Mouse (Mus musculus) gastrocnemius, adult 18-20 months (tissue): ENCODE measurements around the gene Slc25a20. TPM values are rescaled to one million over a fixed set of nuclear protein-coding genes. Genes with fewer than 3 reads are reported as not detected.

Experiments
- microRNA-seq: library from miRNA; unstranded; fragments of <30 nt; microRNA quantifications from one replicate; pipeline ENCODE4 v1.2.0, GENCODE M21; 2021
- total RNA-seq, 2 experiments: library from RNA; stranded (reverse); gene quantifications; 2 replicates each; pipeline ENCODE4 v1.2.3; 2021

The Slc25a20 gene
- total RNA-seq, 2 experiments from 2014 or later, result 68.1 to 85.0 TPM

Small RNAs within 50 kb of the gene (microRNA-seq; reads per million reads assigned to microRNA genes)
- not detected for gene Gm26298

Other genes with a start within 250 kb of the Slc25a20 start
- not detected for gene Ccdc36, start 233.6 kb upstream of the Slc25a20 start, total RNA-seq
- gene BC048562, start 225.6 kb upstream of the Slc25a20 start, total RNA-seq, result not detected
- 10 to 100 TPM; 14.4 to 15.2 TPM for gene Ccdc71, start 201.6 kb upstream of the Slc25a20 start, total RNA-seq
- 1 to 10 TPM; 1.8 to 2.2 TPM for gene Klhdc8b, start 200.5 kb upstream of the Slc25a20 start, total RNA-seq
- gene Lamb2, start 182.4 kb upstream of the Slc25a20 start, total RNA-seq, result 100 to 1,000 TPM; 117 to 126 TPM
- 100 to 1,000 TPM; 126 to 127 TPM for gene Usp19, start 171.5 kb upstream of the Slc25a20 start, total RNA-seq
- gene Qars, start 154.4 kb upstream of the Slc25a20 start, total RNA-seq, result 10 to 100 TPM; 83.0 to 86.4 TPM
- 10 to 100 TPM; 47.3 to 57.4 TPM for gene Qrich1, start 145.3 kb upstream of the Slc25a20 start, total RNA-seq
- 10 to 100 TPM; 61.3 to 63.2 TPM for gene Impdh2, start 101.8 kb upstream of the Slc25a20 start, total RNA-seq
- 10 to 100 TPM; 29.3 to 30.0 TPM for gene Ndufaf3, start 94.7 kb upstream of the Slc25a20 start, total RNA-seq
- 1 to 10 TPM; 7.5 to 8.9 TPM for gene Dalrd3, start 92.2 kb upstream of the Slc25a20 start, total RNA-seq
- 1 to 10 TPM; 6.4 to 7.9 TPM for gene Wdr6, start 83.3 kb upstream of the Slc25a20 start, total RNA-seq
- gene P4htm, start 64.4 kb upstream of the Slc25a20 start, total RNA-seq, result 1 to 10 TPM; 3.4 to 4.1 TPM
- 10 to 100 TPM; 73.1 to 84.5 TPM for gene Arih2, start 12.7 kb upstream of the Slc25a20 start, total RNA-seq
- 100 to 1,000 TPM; 164 to 169 TPM for gene Prkar2a, start 27.2 kb downstream of the Slc25a20 start, total RNA-seq
- gene Ip6k2, start 121.7 kb downstream of the Slc25a20 start, total RNA-seq, result 10 to 100 TPM; 14.9 TPM
- 1 to 10 TPM; 4.4 TPM for gene Nckipsd, start 146.3 kb downstream of the Slc25a20 start, total RNA-seq
- under 1 TPM in 1 of 2 experiments, not detected in 1; 0.02 TPM for gene Celsr3, start 164.2 kb downstream of the Slc25a20 start, total RNA-seq
- 10 to 100 TPM; 14.0 to 14.6 TPM for gene Slc26a6, start 191.2 kb downstream of the Slc25a20 start, total RNA-seq